ENCODE assay signal across 12 mouse cellular contexts in genomic region chr19:6496462-6497149, GRCm38 (mm10). TPM values are rescaled to one million over a fixed set of nuclear protein-coding genes. Genes with fewer than 3 reads are reported as not detected.
A peak's percentile ranks its signal among the peaks of the same experiment; 100 is the strongest.
DNase-seq lines count a peak whose midpoint lies in the region; ATAC-seq and TF ChIP-seq lines count a peak whose summit lies in the region.
"Had no signal": no experiment of that assay in that cellular context is flagged by ENCODE, and none has a peak within 500 bp of the region (broad histone marks: within the 10 kb centered on the region; RNA-seq: fewer than 3 reads in every experiment).

No protein-coding gene starts in this region.

- DNase-seq in heart, postnatal 36 days, result no peak
- DNase-seq in natural killer cell, adult 2 months (ENCODE audit: low spot score in 2 of 2), result no peak
- DNase-seq in cerebellum, postnatal 14 days, result no peak
- DNase-seq in liver, postnatal 0 days, result no peak

- no peaks in the 10 kb centered on the region for H3K36me3 ChIP-seq in heart, embryonic 13.5 days
- H3K36me3 ChIP-seq in embryonic facial prominence, embryonic 12.5 days, result no peaks in the 10 kb centered on the region
- H3K36me3 ChIP-seq in hindbrain, embryonic 12.5 days, result no peaks in the 10 kb centered on the region
- no peaks in the 10 kb centered on the region for H3K36me3 ChIP-seq in midbrain, embryonic 12.5 days
- no peaks in the 10 kb centered on the region for H3K36me3 ChIP-seq in liver, postnatal 0 days (replicated peaks; ENCODE audit: insufficient read depth, low read length)
- H3K36me3 ChIP-seq: liver, embryonic 15.5 days; stomach, embryonic 15.5 days had no signal

- no peak overlapping the region for H3K27ac ChIP-seq in heart, embryonic 13.5 days (replicated peaks)
- H3K27ac ChIP-seq in embryonic facial prominence, embryonic 12.5 days, result no peak overlapping the region
- peak overlapping the region; percentile 95 for H3K27ac ChIP-seq in hindbrain, embryonic 12.5 days
- H3K27ac ChIP-seq in midbrain, embryonic 12.5 days (replicated peaks), result peak overlapping the region; percentile 91
- no peak overlapping the region for H3K27ac ChIP-seq in liver, postnatal 0 days (ENCODE audit: low read depth)
- H3K27ac ChIP-seq: liver, embryonic 15.5 days; stomach, embryonic 15.5 days had no signal

- H3K4me1 ChIP-seq in heart, embryonic 13.5 days, result peaks cover 11% of the 10 kb centered on the region
- peaks cover 18% of the 10 kb centered on the region; the same call in 1 of the 2 replicates for H3K4me1 ChIP-seq in embryonic facial prominence, embryonic 12.5 days
- peaks cover 64% of the 10 kb centered on the region for H3K4me1 ChIP-seq in hindbrain, embryonic 12.5 days
- peaks cover 73% of the 10 kb centered on the region for H3K4me1 ChIP-seq in midbrain, embryonic 12.5 days
- H3K4me1 ChIP-seq in liver, postnatal 0 days (ENCODE audit: insufficient read depth), result no peaks in the 10 kb centered on the region
- H3K4me1 ChIP-seq: liver, embryonic 15.5 days had no signal

- peak overlapping the region; percentile 81 for H3K4me2 ChIP-seq in heart, embryonic 13.5 days
- peak overlapping the region; percentile 92 for H3K4me2 ChIP-seq in embryonic facial prominence, embryonic 12.5 days (replicated peaks)
- peak overlapping the region; percentile 84 for H3K4me2 ChIP-seq in hindbrain, embryonic 12.5 days (replicated peaks)
- H3K4me2 ChIP-seq in midbrain, embryonic 12.5 days (replicated peaks), result peak overlapping the region; percentile 96
- H3K4me2 ChIP-seq in liver, postnatal 0 days (ENCODE audit: low read depth, low read length), result no peak overlapping the region

- intact Hi-C loops in heart, postnatal 36 days (cut with DNase I), result no loop called here

- no peak overlapping the region for H3K9ac ChIP-seq in heart, embryonic 13.5 days
- H3K9ac ChIP-seq in embryonic facial prominence, embryonic 12.5 days, result no peak overlapping the region
- H3K9ac ChIP-seq in hindbrain, embryonic 12.5 days, result peak overlapping the region; percentile 99
- H3K9ac ChIP-seq in midbrain, embryonic 12.5 days (replicated peaks), result peak overlapping the region; percentile 93
- H3K9ac ChIP-seq in liver, postnatal 0 days (replicated peaks), result no peak overlapping the region
- H3K9ac ChIP-seq: liver, embryonic 15.5 days; stomach, embryonic 15.5 days had no signal

- no peak for TF ChIP-seq CTCF in liver, postnatal 0 days (IDR thresholded peaks at IDR 0.05; ENCODE audit: low read depth)

- no peaks in the 10 kb centered on the region for H3K9me3 ChIP-seq in heart, embryonic 13.5 days
- H3K9me3 ChIP-seq in embryonic facial prominence, embryonic 12.5 days, result no peaks in the 10 kb centered on the region
- H3K9me3 ChIP-seq in hindbrain, embryonic 12.5 days (replicated peaks), result no peaks in the 10 kb centered on the region
- no peaks in the 10 kb centered on the region for H3K9me3 ChIP-seq in midbrain, embryonic 12.5 days
- no peaks in the 10 kb centered on the region for H3K9me3 ChIP-seq in liver, postnatal 0 days (ENCODE audit: low read length)
- H3K9me3 ChIP-seq: liver, embryonic 15.5 days; stomach, embryonic 15.5 days had no signal

- H3K4me3 ChIP-seq in heart, embryonic 13.5 days, result peak overlapping the region; percentile 56; the same call in 1 of the 2 replicates
- H3K4me3 ChIP-seq in embryonic facial prominence, embryonic 12.5 days, result peak overlapping the region; percentile 55
- H3K4me3 ChIP-seq in hindbrain, embryonic 12.5 days, result peak overlapping the region; percentile 85
- peak overlapping the region; percentile 90 for H3K4me3 ChIP-seq in midbrain, embryonic 12.5 days
- H3K4me3 ChIP-seq in liver, postnatal 0 days (ENCODE audit: low read depth, low read length), result no peak overlapping the region
- H3K4me3 ChIP-seq: liver, embryonic 15.5 days had no signal

- WGBS in heart, embryonic 13.5 days, result 10% methylated on average over 6 of the region's 6 CpGs
- WGBS in embryonic facial prominence, embryonic 12.5 days, result 5% methylated on average over 6 of the region's 6 CpGs
- 7% methylated on average over 6 of the region's 6 CpGs for WGBS in hindbrain, embryonic 12.5 days
- WGBS in midbrain, embryonic 12.5 days, result 7% methylated on average over 6 of the region's 6 CpGs
- 10% methylated on average over 6 of the region's 6 CpGs for WGBS in liver, postnatal 0 days (ENCODE audit: insufficient replicate concordance)

- peaks cover 97% of the 10 kb centered on the region for H3K27me3 ChIP-seq in heart, embryonic 13.5 days (replicated peaks)
- peaks cover 94% of the 10 kb centered on the region for H3K27me3 ChIP-seq in embryonic facial prominence, embryonic 12.5 days
- peaks cover 61% of the 10 kb centered on the region for H3K27me3 ChIP-seq in hindbrain, embryonic 12.5 days
- H3K27me3 ChIP-seq in midbrain, embryonic 12.5 days, result peaks cover 66% of the 10 kb centered on the region
- peaks cover 93% of the 10 kb centered on the region for H3K27me3 ChIP-seq in liver, postnatal 0 days (ENCODE audit: insufficient read depth, low read length)

- no peak for TF ChIP-seq EP300 in liver, postnatal 0 days (IDR thresholded peaks at IDR 0.05; ENCODE audit: low read depth)

- no peak for ATAC-seq in heart, embryonic 13.5 days (ENCODE audit: extremely low read depth, insufficient number of reproducible peaks, low FRiP score, low TSS enrichment)
- no peak for ATAC-seq in embryonic facial prominence, embryonic 12.5 days (ENCODE audit: insufficient number of reproducible peaks, insufficient read depth, low FRiP score, low TSS enrichment)
- ATAC-seq in hindbrain, embryonic 12.5 days (ENCODE audit: low FRiP score), result peak; percentile 12
- ATAC-seq in midbrain, embryonic 12.5 days (ENCODE audit: low FRiP score, low read depth), result peak; percentile 21
- ATAC-seq in liver, postnatal 0 days, result no peak

RNA-seq across cellular contexts. Expression of gene Slc22a12, which starts 46.2 kb away (rescaled TPM):
- polyA plus RNA-seq in heart, embryonic 13.5 days (2015; fragmentation: Nextera tagmentation; extraction: Ambion mirVana), result not detected in 2 replicates
- total RNA-seq in heart, postnatal 36 days (2021), result not detected
- not detected in 2 replicates for polyA plus RNA-seq in embryonic facial prominence, embryonic 12.5 days (2016; fragmentation: Nextera tagmentation; extraction: Ambion mirVana)
- not detected in 2 replicates for polyA plus RNA-seq in hindbrain, embryonic 12.5 days (2016; fragmentation: Nextera tagmentation; extraction: Ambion mirVana)
- polyA plus RNA-seq in midbrain, embryonic 12.5 days (2016; fragmentation: Nextera tagmentation; extraction: Ambion mirVana), result not detected in 2 replicates
- not detected in 2 replicates for polyA plus RNA-seq in liver, postnatal 0 days (2015; fragmentation: Nextera tagmentation; extraction: Ambion mirVana)
- polyA plus RNA-seq: C2C12; heart, embryonic 16.5 days; liver, embryonic 15.5 days; stomach, embryonic 15.5 days had no signal

Comparison
In these comparisons a context has a peak if more than half of its experiments do, and no peak if none do; other contexts are left out.
1. ATAC-seq: peak in hindbrain, embryonic 12.5 days (single experiment) and midbrain, embryonic 12.5 days (single experiment); none in heart, embryonic 13.5 days (single experiment), embryonic facial prominence, embryonic 12.5 days (single experiment) and liver, postnatal 0 days (single experiment).
2. H3K27ac ChIP-seq: peak in hindbrain, embryonic 12.5 days (single experiment) and midbrain, embryonic 12.5 days (single experiment); none in heart, embryonic 13.5 days (single experiment), embryonic facial prominence, embryonic 12.5 days (single experiment) and liver, postnatal 0 days (single experiment).
3. H3K9ac ChIP-seq: peak in hindbrain, embryonic 12.5 days (single experiment) and midbrain, embryonic 12.5 days (single experiment); none in heart, embryonic 13.5 days (single experiment), embryonic facial prominence, embryonic 12.5 days (single experiment) and liver, postnatal 0 days (single experiment).